Mouse (Mus musculus) kidney, embryonic 16.5 days (tissue): ENCODE results near the gene Ctbs. TPM values are rescaled to one million over a fixed set of nuclear protein-coding genes. Genes with fewer than 3 reads are reported as not detected.
A peak's percentile ranks its signal among the peaks of the same experiment; 100 is the strongest.

Experiments used
- ATAC-seq: fragments of 200-750 bp; cut with Nextera tagmentation; 2 replicates; pipeline ENCODE4 v1.8.0; 2017; ENCODE audit warnings: moderate TSS enrichment; ENCODE audit not compliant: low FRiP score, low TSS enrichment
- H3K27ac ChIP-seq: fragments of 300-500 bp; sonication (generic); 2 replicates; pipeline ENCODE4 v1.5.1; 2014; ENCODE audit warnings: low read length
- H3K27me3 ChIP-seq: fragments of 300-500 bp; sonication (generic); 2 replicates; pipeline ENCODE4 v1.6.1; 2014; ENCODE audit warnings: low read length, control low read depth, mixed read lengths; ENCODE audit not compliant: insufficient read depth
- H3K36me3 ChIP-seq: fragments of 300-500 bp; sonication (generic); 2 replicates; pipeline ENCODE4 v1.6.1; 2014; ENCODE audit warnings: low read length, control low read depth, mixed read lengths; ENCODE audit not compliant: insufficient read depth
- H3K4me1 ChIP-seq: fragments of 300-500 bp; sonication (generic); 2 replicates; pipeline ENCODE4 v1.6.1; 2014; ENCODE audit warnings: low read length, control low read depth, mixed read lengths; ENCODE audit not compliant: insufficient read depth
- H3K4me2 ChIP-seq: fragments of 300-500 bp; sonication (generic); replicated peaks from 2 replicates; pipeline ENCODE4 v1.6.1; 2014; ENCODE audit warnings: low read depth, low read length
- H3K4me3 ChIP-seq: fragments of 300-500 bp; sonication (generic); 2 replicates; pipeline ENCODE4 v1.5.1; 2014; ENCODE audit warnings: mild to moderate bottlenecking, low read length
- H3K9ac ChIP-seq: fragments of 300-500 bp; sonication (generic); replicated peaks from 2 replicates; pipeline ENCODE4 v1.6.1; 2014; ENCODE audit warnings: low read length
- H3K9me3 ChIP-seq: fragments of 300-500 bp; sonication (generic); 2 replicates; pipeline ENCODE4 v1.6.1; 2016; ENCODE audit warnings: low read length, control low read depth
- WGBS: fragments of 180-500 bp; shearing (Covaris S2); extraction: QIAGEN DNeasy Blood & Tissue Kit; methylation state at CpG from one replicate; pipeline ENCODE4 v1.1.7; 2014; 5-methylcytosine and 5-hydroxymethylcytosine counted together
- polyA plus RNA-seq: library from polyadenylated mRNA; unstranded; fragments of >200 nt; fragmentation: Nextera tagmentation; extraction: Ambion mirVana; gene quantifications from 2 replicates; pipeline ENCODE4 v1.2.1, GENCODE M21; 2015

Ctbs gene
- 14.0 and 17.4 TPM in 2 replicates for polyA plus RNA-seq

- ATAC-seq, result peak; percentile 10; the same call in 1 of the 2 replicates
- 53% methylated on average over 9 of the region's 9 CpGs for WGBS
- H3K27me3 ChIP-seq, result no peaks in the 10 kb centered on the region
Measured at GRCm38 (mm10) chr3:146449745-146450250, at the start of gene Ctbs. Gene Ctbs (plus strand): TSS chr3:146449795.

GRCm38 (mm10) chr3:146403770-146404169, 45.8 kb upstream of the Ctbs start:
- peaks cover 28% of the 10 kb centered on the region for H3K4me1 ChIP-seq
- peak overlapping the region; percentile 90 for H3K4me2 ChIP-seq
- H3K9ac ChIP-seq, result peak overlapping the region; percentile 89
- H3K9me3 ChIP-seq, result 0 out of 2 replicates have a peak, but pooled peaks cover 7% of the 10 kb centered on the region
- no peaks in the 10 kb centered on the region for H3K36me3 ChIP-seq
- H3K4me3 ChIP-seq, result peak overlapping the region; percentile 91
- WGBS, result 25% methylated on average over 3 of the region's 3 CpGs
- peak overlapping the region; percentile 72 for H3K27ac ChIP-seq
- no peaks in the 10 kb centered on the region for H3K27me3 ChIP-seq
- no peak; the same call in 1 of the 2 replicates for ATAC-seq

More at GRCm38 (mm10) chr3:146449745-146450250, at the start of gene Ctbs:
- H3K4me3 ChIP-seq, result peak within 1 kb of the TSS; percentile 75
- peaks cover 4% of the 10 kb centered on the region; the same call in 1 of the 2 replicates for H3K36me3 ChIP-seq
- peak within 1 kb of the TSS; percentile 85 for H3K4me2 ChIP-seq
- H3K4me1 ChIP-seq, result peaks cover 10% of the 10 kb centered on the region; the same call in 1 of the 2 replicates
- H3K9me3 ChIP-seq, result 0 out of 2 replicates have a peak, but pooled peaks cover 5% of the 10 kb centered on the region
- peak within 1 kb of the TSS; percentile 93 for H3K27ac ChIP-seq
- H3K9ac ChIP-seq, result peak within 1 kb of the TSS; percentile 90

GRCm38 (mm10) chr3:146404311-146405201, 45.0 kb upstream of the Ctbs start, which contains the start of gene Ssx2ip:
Gene Ssx2ip (plus strand): TSS chr3:146404642.
- no peaks in the 10 kb centered on the region for H3K36me3 ChIP-seq
- H3K4me3 ChIP-seq, result peak within 1 kb of the TSS; percentile 91
- ATAC-seq, result peak; percentile 98
- H3K9me3 ChIP-seq, result 0 out of 2 replicates have a peak, but pooled peaks cover 7% of the 10 kb centered on the region
- H3K27ac ChIP-seq, result peak within 1 kb of the TSS; percentile 72
- H3K27me3 ChIP-seq, result no peaks in the 10 kb centered on the region
- peaks cover 28% of the 10 kb centered on the region for H3K4me1 ChIP-seq
- peak within 1 kb of the TSS; percentile 89 for H3K9ac ChIP-seq
- WGBS, result under 1% methylated on average over 73 of the region's 100 CpGs
- peak within 1 kb of the TSS; percentile 90 for H3K4me2 ChIP-seq

GRCm38 (mm10) chr3:146405213-146406006, 44.2 kb upstream of the Ctbs start:
- Histone ChIP-seq H3K4me3 (peak overlapping the region; percentile 91), H3K4me1 (peaks cover 28% of the 10 kb centered on the region), H3K9ac (peak overlapping the region; percentile 89), H3K27ac (peak overlapping the region; percentile 63), H3K27me3 (no peaks in the 10 kb centered on the region), H3K9me3 (0 out of 2 replicates have a peak, but pooled peaks cover 7% of the 10 kb centered on the region), H3K4me2 (peak overlapping the region; percentile 90), H3K36me3 (no peaks in the 10 kb centered on the region)
- WGBS, result 15% methylated on average over 18 of the region's 18 CpGs
- no peak for ATAC-seq

GRCm38 (mm10) chr3:146406007-146406341, 43.6 kb upstream of the Ctbs start:
- Histone ChIP-seq H3K9ac (peak overlapping the region; percentile 89; the same call in 1 of the 2 replicates), H3K27ac (peak overlapping the region; percentile 50), H3K4me2 (peak overlapping the region; percentile 90), H3K27me3 (no peaks in the 10 kb centered on the region), H3K9me3 (0 out of 2 replicates have a peak, but pooled peaks cover 7% of the 10 kb centered on the region), H3K36me3 (no peaks in the 10 kb centered on the region), H3K4me3 (peak overlapping the region; percentile 91), H3K4me1 (peaks cover 28% of the 10 kb centered on the region)
- no peak for ATAC-seq
- WGBS, result 49% methylated on average over 5 of the region's 5 CpGs

- Histone ChIP-seq H3K36me3 (no peaks in the 10 kb centered on the region), H3K27me3 (no peaks in the 10 kb centered on the region), H3K27ac (0 out of 2 replicates have a peak overlapping the region, but pooled peaks have one; percentile 12), H3K4me1 (peaks cover 28% of the 10 kb centered on the region), H3K4me2 (peak overlapping the region; percentile 90), H3K9ac (no peak overlapping the region), H3K9me3 (0 out of 2 replicates have a peak, but pooled peaks cover 7% of the 10 kb centered on the region), H3K4me3 (no peak overlapping the region)
- WGBS, result 77% methylated on average over 16 of the region's 16 CpGs
- ATAC-seq, result no peak
Measured at GRCm38 (mm10) chr3:146407086-146407721, 42.4 kb upstream of the Ctbs start.

GRCm38 (mm10) chr3:146410114-146410513, 39.5 kb upstream of the Ctbs start:
- Histone ChIP-seq H3K36me3 (no peaks in the 10 kb centered on the region), H3K4me2 (no peak overlapping the region), H3K4me1 (peaks cover 24% of the 10 kb centered on the region), H3K9me3 (no peaks in the 10 kb centered on the region), H3K4me3 (no peak overlapping the region), H3K9ac (no peak overlapping the region), H3K27ac (no peak overlapping the region), H3K27me3 (no peaks in the 10 kb centered on the region)
- WGBS, result 83% methylated on average over 7 of the region's 7 CpGs
- ATAC-seq, result no peak

GRCm38 (mm10) chr3:146412008-146412407, 37.6 kb upstream of the Ctbs start:
- Histone ChIP-seq H3K4me1 (peaks cover 6% of the 10 kb centered on the region), H3K27me3 (no peaks in the 10 kb centered on the region), H3K36me3 (no peaks in the 10 kb centered on the region; the same call in 1 of the 2 replicates), H3K4me3 (no peak overlapping the region), H3K9ac (no peak overlapping the region), H3K4me2 (no peak overlapping the region), H3K9me3 (no peaks in the 10 kb centered on the region), H3K27ac (no peak overlapping the region)
- no peak for ATAC-seq
- WGBS, result 93% methylated on average over 2 of the region's 2 CpGs

GRCm38 (mm10) chr3:146412480-146412879, 37.1 kb upstream of the Ctbs start:
- Histone ChIP-seq H3K4me1 (peaks cover 3% of the 10 kb centered on the region), H3K36me3 (no peaks in the 10 kb centered on the region; the same call in 1 of the 2 replicates), H3K4me3 (no peak overlapping the region), H3K9me3 (no peaks in the 10 kb centered on the region), H3K9ac (no peak overlapping the region), H3K27me3 (no peaks in the 10 kb centered on the region), H3K27ac (no peak overlapping the region), H3K4me2 (no peak overlapping the region)
- ATAC-seq, result no peak
- WGBS, result 92% methylated on average over 7 of the region's 7 CpGs
